Mouse (Mus musculus) CH12.LX (cell line): ENCODE results near the gene Ogfrl1. TPM values are rescaled to one million over a fixed set of nuclear protein-coding genes. Genes with fewer than 3 reads are reported as not detected.

ENCODE experiments used
- DNase-seq: peaks from one replicate; pipeline ENCODE4 v3.0.0-alpha.2; 2013; ENCODE audit errors: extremely low read depth
- H3K27ac ChIP-seq: 2 replicates; pipeline ENCODE4 v1.5.1; 2012; ENCODE audit warnings: low read depth, mild to moderate bottlenecking, control low read depth, moderate library complexity; ENCODE audit not compliant: insufficient read depth
- H3K27me3 ChIP-seq: replicated peaks from 2 replicates; pipeline ENCODE3; 2012; ENCODE audit warnings: inconsistent platforms
- H3K36me3 ChIP-seq, 2 experiments: replicated peaks in 1 of 2; 2 replicates each; pipeline versions ENCODE3 to v1.6.1; 2012; ENCODE audit warnings: inconsistent platforms in 1 of 2, low read length in 1 of 2, mild to moderate bottlenecking in 1 of 2, mixed read lengths in 1 of 2, moderate library complexity in 1 of 2; ENCODE audit not compliant: control insufficient read depth in 1 of 2, insufficient read depth in 1 of 2
- H3K4me1 ChIP-seq, 2 experiments: 2 replicates each; pipeline ENCODE4 v1.6.1; 2012; ENCODE audit warnings: inconsistent platforms in 1 of 2, moderate library complexity in 1 of 2; ENCODE audit not compliant: insufficient read depth in 2 of 2, control insufficient read depth in 1 of 2
- H3K4me2 ChIP-seq: 2 replicates; pipeline ENCODE4 v1.6.1; 2012; ENCODE audit warnings: low read depth, mild to moderate bottlenecking, control low read depth; ENCODE audit not compliant: poor library complexity, insufficient read depth, severe bottlenecking
- H3K4me3 ChIP-seq, 3 experiments: fragments of 150-350 bp in 1 of 3; sonication (generic) in 1 of 3; replicated peaks in 1 of 3; 2 replicates each; pipeline versions ENCODE3 to v1.5.1; 2011 to 2012; ENCODE audit warnings: low read depth in 2 of 3, low read length in 2 of 3, mild to moderate bottlenecking in 2 of 3, moderate library complexity in 2 of 3, control low read depth in 1 of 3, improper control_type of control experiment in 1 of 3, inconsistent platforms in 1 of 3, mixed read lengths in 1 of 3; ENCODE audit not compliant: poor library complexity in 1 of 3
- H3K79me2 ChIP-seq: replicated peaks from 2 replicates; pipeline ENCODE4 v1.6.1; 2012; ENCODE audit warnings: mild to moderate bottlenecking, moderate library complexity; ENCODE audit not compliant: control insufficient read depth, poor library complexity, insufficient read depth, severe bottlenecking; ENCODE audit errors: extremely low read depth
- H3K9ac ChIP-seq: 2 replicates; pipeline ENCODE4 v1.6.1; 2012; ENCODE audit warnings: low read depth, mild to moderate bottlenecking, control low read depth, moderate library complexity; ENCODE audit not compliant: insufficient read depth
- H3K9me3 ChIP-seq: replicated peaks from 2 replicates; pipeline ENCODE3; 2012; ENCODE audit warnings: low read length, inconsistent platforms, mixed read lengths
- BHLHE40 ChIP-seq: IDR thresholded peaks from 2 replicates; pipeline ENCODE4 v1.6.1; 2011; ENCODE audit warnings: mild to moderate bottlenecking, low read depth, low read length, improper control_type of control experiment
- CHD1 ChIP-seq: IDR thresholded peaks from 2 replicates; pipeline ENCODE4 v1.6.1; 2012; ENCODE audit warnings: low read depth, low read length, improper control_type of control experiment, inconsistent platforms
- CTCF ChIP-seq, 2 experiments: IDR thresholded peaks in 1 of 2; conservative IDR thresholded peaks in 1 of 2; 2 replicates each; pipeline ENCODE4 v1.5.1; 2011 to 2012; ENCODE audit warnings: low read depth in 2 of 2, low read length in 2 of 2, improper control_type of control experiment in 1 of 2, inconsistent platforms in 1 of 2, mild to moderate bottlenecking in 1 of 2, moderate library complexity in 1 of 2
- E2F4 ChIP-seq: IDR thresholded peaks from 2 replicates; pipeline ENCODE4 v1.6.1; 2011; ENCODE audit warnings: low read depth, low read length, improper control_type of control experiment; ENCODE audit not compliant: insufficient replicate concordance
- ELF1 ChIP-seq: IDR thresholded peaks from 2 replicates; pipeline ENCODE4 v1.6.1; 2014; ENCODE audit warnings: low read depth, mild to moderate bottlenecking, inconsistent platforms, low read length, improper control_type of control experiment
- HCFC1 ChIP-seq: IDR thresholded peaks from 2 replicates; pipeline ENCODE4 v1.6.1; 2012; ENCODE audit warnings: low read depth, mild to moderate bottlenecking, inconsistent platforms, low read length, improper control_type of control experiment
- JUND ChIP-seq: conservative IDR thresholded peaks from 2 replicates; pipeline ENCODE4 v1.6.1; 2011; ENCODE audit warnings: low read depth, low read length, improper control_type of control experiment
- KAT2A ChIP-seq: IDR thresholded peaks from 2 replicates; pipeline ENCODE4 v1.6.1; 2012; ENCODE audit warnings: low read length, improper control_type of control experiment, inconsistent platforms; ENCODE audit not compliant: insufficient replicate concordance
- MAX ChIP-seq: IDR thresholded peaks from 2 replicates; pipeline ENCODE4 v1.6.1; 2011; ENCODE audit warnings: low read length, improper control_type of control experiment
- MAZ ChIP-seq: IDR thresholded peaks from 2 replicates; pipeline ENCODE4 v1.6.1; 2012; ENCODE audit warnings: low read depth, mild to moderate bottlenecking, inconsistent platforms, low read length, improper control_type of control experiment, moderate library complexity
- MXI1 ChIP-seq: IDR thresholded peaks from 2 replicates; pipeline ENCODE4 v1.6.1; 2011; ENCODE audit warnings: mild to moderate bottlenecking, low read depth, low read length, improper control_type of control experiment
- NELFE ChIP-seq: IDR thresholded peaks from 2 replicates; pipeline ENCODE4 v1.6.1; 2011; ENCODE audit warnings: low read depth, low read length, improper control_type of control experiment
- NRF1 ChIP-seq: IDR thresholded peaks from 2 replicates; pipeline ENCODE4 v1.6.1; 2014; ENCODE audit warnings: low read depth, mild to moderate bottlenecking, inconsistent platforms, low read length, improper control_type of control experiment, moderate library complexity
- PAX5 ChIP-seq: IDR thresholded peaks from 2 replicates; pipeline ENCODE4 v1.6.1; 2012; ENCODE audit warnings: low read length, inconsistent platforms, mixed read lengths
- POLR2A ChIP-seq: IDR thresholded peaks from 2 replicates; pipeline ENCODE4 v1.6.1; 2011; ENCODE audit warnings: low read depth, mild to moderate bottlenecking, improper control_type of control experiment, low read length
- SIN3A ChIP-seq: IDR thresholded peaks from 2 replicates; pipeline ENCODE4 v1.6.1; 2012; ENCODE audit warnings: low read length, improper control_type of control experiment, inconsistent platforms
- SMC3 ChIP-seq: IDR thresholded peaks from 2 replicates; pipeline ENCODE4 v1.6.1; 2011; ENCODE audit warnings: low read depth, low read length, improper control_type of control experiment
- TBP ChIP-seq: conservative IDR thresholded peaks from 2 replicates; pipeline ENCODE4 v1.6.1; 2011; ENCODE audit warnings: low read depth, low read length, improper control_type of control experiment
- USF2 ChIP-seq: conservative IDR thresholded peaks from 2 replicates; pipeline ENCODE4 v1.6.1; 2011; ENCODE audit warnings: low read depth, low read length, improper control_type of control experiment
- ZC3H11A ChIP-seq: IDR thresholded peaks from 2 replicates; pipeline ENCODE4 v1.6.1; 2012; ENCODE audit warnings: low read depth, mild to moderate bottlenecking, inconsistent platforms, low read length, improper control_type of control experiment
- ZMIZ1 ChIP-seq: IDR thresholded peaks from 2 replicates; pipeline ENCODE4 v1.6.1; 2012; ENCODE audit warnings: low read depth, mild to moderate bottlenecking, inconsistent platforms, low read length, improper control_type of control experiment
- dilution Hi-C: fragments of 300-500 bp; cut with MboI; formaldehyde crosslinking; loops from 2 replicates; pipeline ENCODE4 v1.14.3; 2020; ENCODE audit warnings: low sequenced_read_pairs; ENCODE audit not compliant: extremely low pct_unique_long_range_greater_than_20kb, extremely low pct_ligation_motif_present
- in situ Hi-C: fragments of 300-500 bp; cut with MboI; formaldehyde crosslinking; loops from 3 replicates; pipeline ENCODE4 v1.14.3; 2019; ENCODE audit warnings: low sequenced_read_pairs, low pct_ligation_motif_present, low pct_unique_long_range_greater_than_20kb, mixed read lengths
- polyA plus RNA-seq: library from polyadenylated mRNA; unstranded; fragments of >175 nt; gene quantifications from 2 replicates; pipeline ENCODE4 v1.2.1, GENCODE M21; 2012; ENCODE audit warnings: low read depth; ENCODE audit not compliant: insufficient read length
- total RNA-seq, 2 experiments: library from RNA; depleted of rRNA; stranded (reverse); fragments of 300-350 nt in 1 of 2; fragments of >200 nt in 1 of 2; gene quantifications; 2 replicates each; pipeline ENCODE4 v1.2.3; 2012 to 2014

Ogfrl1 gene
- total and polyA plus RNA-seq, 3 experiments = not detected

- no peak overlapping the region for H3K4me3 ChIP-seq
- H3K36me3 ChIP-seq = no peaks in the 10 kb centered on the region
- no peak overlapping the region for H3K27ac ChIP-seq
- no peaks in the 10 kb centered on the region for H3K79me2 ChIP-seq
- TF ChIP-seq HCFC1 (no peak), USF2 (no peak), KAT2A (no peak), ZC3H11A (no peak), NRF1 (no peak), ZMIZ1 (no peak)
- no peak overlapping the region for H3K9ac ChIP-seq
- in situ Hi-C loops (no loop called here), dilution Hi-C loops (no loop called here)
- H3K4me1 ChIP-seq = no peaks in the 10 kb centered on the region
- no peaks in the 10 kb centered on the region for H3K27me3 ChIP-seq
- no peak for DNase-seq
- no peak overlapping the region for H3K4me2 ChIP-seq
- no peaks in the 10 kb centered on the region for H3K9me3 ChIP-seq
These were observed 12.4 kb upstream of the Ogfrl1 start for GRCm38 (mm10) chr1:23409960-23410359.

GRCm38 (mm10) chr1:23402401-23402800 is 4.8 kb upstream of the Ogfrl1 start:
- H3K9me3 ChIP-seq = no peaks in the 10 kb centered on the region
- H3K4me1 ChIP-seq = peaks cover 0 to 4% of the 10 kb centered on the region in 2 experiments; a peak in 1 of 4 replicates
- in situ Hi-C loops = no loop called here
- H3K36me3 ChIP-seq = no peaks in the 10 kb centered on the region
- H3K4me3 ChIP-seq = no peak overlapping the region
- no peak for DNase-seq
- no peak overlapping the region for H3K27ac ChIP-seq
- H3K79me2 ChIP-seq = no peaks in the 10 kb centered on the region
- dilution Hi-C loops = no loop called here
- H3K4me2 ChIP-seq = no peak overlapping the region
- no peak overlapping the region for H3K9ac ChIP-seq
- H3K27me3 ChIP-seq = no peaks in the 10 kb centered on the region
- TF ChIP-seq PAX5 (no peak), USF2 (no peak), BHLHE40 (no peak), SMC3 (no peak), MAZ (no peak), MAX (no peak), MXI1 (no peak), CTCF (conservative IDR thresholded peaks at IDR 0.05 in 1 of 2, IDR thresholded peaks at IDR 0.05 in 1 of 2; ENCODE audit: low read depth in 2 of 2, low read length in 2 of 2) (no peak), TBP (no peak), CHD1 (no peak), E2F4 (no peak), HCFC1 (no peak), POLR2A (no peak), NELFE (no peak), ELF1 (no peak), SIN3A (no peak), JUND (no peak)
